Mouse (Mus musculus) lung, embryonic 16.5 days (tissue): ENCODE results near the gene Tspan17. TPM values are rescaled to one million over a fixed set of nuclear protein-coding genes. Genes with fewer than 3 reads are reported as not detected.

Experiments used
- ATAC-seq: fragments of 200-750 bp; cut with Nextera tagmentation; 2 replicates; pipeline ENCODE4 v1.8.0; 2017; ENCODE audit warnings: low read depth, mild to moderate bottlenecking, moderate library complexity
- H3K27ac ChIP-seq: fragments of 300-500 bp; sonication (generic); 2 replicates; pipeline ENCODE4 v1.5.1; 2014; ENCODE audit warnings: mild to moderate bottlenecking, control low read depth, low read length
- H3K27me3 ChIP-seq: fragments of 300-500 bp; sonication (generic); 2 replicates; pipeline ENCODE4 v1.6.1; 2014; ENCODE audit warnings: low read depth, low read length, mixed read lengths; ENCODE audit not compliant: control insufficient read depth, insufficient read depth
- H3K36me3 ChIP-seq: fragments of 300-500 bp; sonication (generic); 2 replicates; pipeline ENCODE4 v1.6.1; 2014; ENCODE audit warnings: low read length; ENCODE audit not compliant: control insufficient read depth, insufficient read depth
- H3K4me1 ChIP-seq: fragments of 300-500 bp; sonication (generic); replicated peaks from 2 replicates; pipeline ENCODE4 v1.6.1; 2014; ENCODE audit warnings: low read length, mixed read lengths; ENCODE audit not compliant: control insufficient read depth, insufficient read depth
- H3K4me2 ChIP-seq: fragments of 300-500 bp; sonication (generic); 2 replicates; pipeline ENCODE4 v1.6.1; 2014; ENCODE audit warnings: low read depth, low read length, control low read depth
- H3K4me3 ChIP-seq: fragments of 300-500 bp; sonication (generic); 2 replicates; pipeline ENCODE4 v1.5.1; 2014; ENCODE audit warnings: mild to moderate bottlenecking, low read length, control low read depth
- H3K9ac ChIP-seq: fragments of 300-500 bp; sonication (generic); 2 replicates; pipeline ENCODE4 v1.6.1; 2014; ENCODE audit warnings: low read length, control low read depth
- H3K9me3 ChIP-seq: fragments of 300-500 bp; sonication (generic); 2 replicates; pipeline ENCODE4 v1.6.1; 2016; ENCODE audit warnings: low read length; ENCODE audit not compliant: control insufficient read depth
- WGBS: fragments of 180-500 bp; shearing (Covaris S2); extraction: QIAGEN DNeasy Blood & Tissue Kit; methylation state at CpG from one replicate; pipeline ENCODE4 v1.1.7; 2014; 5-methylcytosine and 5-hydroxymethylcytosine counted together
- polyA plus RNA-seq: library from polyadenylated mRNA; unstranded; fragments of >200 nt; fragmentation: Nextera tagmentation; extraction: Ambion mirVana; gene quantifications from 2 replicates; pipeline ENCODE4 v1.2.1, GENCODE M21; 2015

The Tspan17 gene
- polyA plus RNA-seq, 1 experiment from 2014 or later = 21.0 TPM

DNA sequence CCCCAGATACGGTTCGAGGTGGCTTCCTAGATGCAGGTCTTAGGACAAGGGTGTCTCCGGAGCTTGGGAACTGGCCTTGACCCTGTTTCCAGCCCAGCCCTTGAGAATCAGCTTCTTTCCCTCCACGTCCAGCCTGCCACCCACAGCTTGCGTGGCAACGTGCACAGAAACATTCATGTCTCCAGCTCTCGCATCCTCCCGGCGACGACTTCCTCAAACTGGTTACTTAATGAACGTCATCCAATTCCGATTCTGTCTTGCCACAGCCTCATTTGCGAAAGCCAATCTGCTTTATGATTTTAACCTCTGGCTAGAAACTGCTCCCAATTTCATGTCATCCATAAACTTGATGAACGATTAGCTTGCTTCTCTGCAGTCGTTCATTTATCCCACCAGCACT lies 49.4 kb downstream of the Tspan17 start:
- H3K9me3 ChIP-seq = no peaks in the 10 kb centered on the region
- no peak overlapping the region for H3K4me3 ChIP-seq
- no peak overlapping the region for H3K9ac ChIP-seq
- H3K27ac ChIP-seq = no peak overlapping the region
- peak overlapping the region; percentile 20; the same call in 1 of the 2 replicates for H3K4me2 ChIP-seq
- peaks cover 15% of the 10 kb centered on the region for H3K4me1 ChIP-seq
- 42% methylated on average over 15 of the region's 15 CpGs for WGBS
- ATAC-seq = no peak
- no peaks in the 10 kb centered on the region for H3K27me3 ChIP-seq
- no peaks in the 10 kb centered on the region for H3K36me3 ChIP-seq

DNA sequence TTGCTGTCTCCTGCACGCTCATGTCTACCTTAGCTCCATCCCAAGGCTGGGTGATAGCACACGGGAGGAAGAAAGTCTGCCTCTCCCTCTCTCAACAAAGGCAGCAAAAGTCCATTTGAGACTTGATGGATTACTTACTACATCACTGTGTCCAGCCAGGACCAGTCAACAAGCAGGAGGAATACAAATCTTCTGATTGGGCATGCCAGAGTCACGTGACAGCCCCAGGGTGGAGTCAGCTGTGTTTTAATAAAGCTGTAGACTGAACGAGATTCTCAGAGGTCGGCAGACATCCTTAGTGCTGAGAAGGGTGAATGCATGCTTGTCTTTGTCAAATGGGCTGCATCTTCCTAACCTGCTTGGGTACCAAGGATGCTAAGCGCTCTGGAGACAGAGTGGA lies 50.0 kb downstream of the Tspan17 start:
- Histone ChIP-seq H3K9me3 (no peaks in the 10 kb centered on the region), H3K27me3 (no peaks in the 10 kb centered on the region), H3K4me2 (no peak overlapping the region), H3K36me3 (no peaks in the 10 kb centered on the region), H3K9ac (no peak overlapping the region), H3K27ac (no peak overlapping the region), H3K4me1 (peaks cover 20% of the 10 kb centered on the region), H3K4me3 (no peak overlapping the region)
- WGBS = 46% methylated on average over 6 of the region's 6 CpGs
- no peak for ATAC-seq

DNA sequence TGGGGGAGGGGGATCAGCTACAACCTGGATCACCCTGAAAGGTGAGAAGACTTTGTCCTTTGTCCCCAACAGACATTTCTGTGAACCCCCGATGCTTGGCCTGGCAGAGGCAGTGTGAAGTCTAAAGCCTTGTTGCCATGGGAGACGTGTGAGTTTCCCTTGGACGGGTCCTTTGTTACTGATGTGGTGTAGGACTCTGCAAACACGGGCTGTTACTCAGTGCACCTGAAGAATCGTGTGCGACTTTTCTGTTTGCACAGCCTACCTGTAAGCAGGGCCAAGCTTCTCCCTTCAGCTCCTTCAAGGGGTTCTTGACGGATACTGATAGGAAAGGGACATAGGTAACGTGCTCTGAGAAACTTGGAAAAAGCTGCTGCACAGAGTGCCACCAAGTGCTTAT lies 55.4 kb downstream of the Tspan17 start:
- H3K36me3 ChIP-seq = no peaks in the 10 kb centered on the region
- 32% methylated on average over 8 of the region's 8 CpGs for WGBS
- peak; percentile 96 for ATAC-seq
- no peak overlapping the region for H3K4me2 ChIP-seq
- no peak overlapping the region for H3K4me3 ChIP-seq
- no peak overlapping the region for H3K9ac ChIP-seq
- H3K27ac ChIP-seq = peak overlapping the region; percentile 49; the same call in 1 of the 2 replicates
- H3K4me1 ChIP-seq = peaks cover 7% of the 10 kb centered on the region
- no peaks in the 10 kb centered on the region for H3K9me3 ChIP-seq
- H3K27me3 ChIP-seq = no peaks in the 10 kb centered on the region

Other genes starting within 250 kb of the Tspan17 start
- gene 4833439L19Rik, start 223.9 kb upstream of the Tspan17 start, polyA plus RNA-seq = 129 and 130 TPM in 2 replicates
- gene Arl10, start 214.4 kb upstream of the Tspan17 start, polyA plus RNA-seq = 25.3 and 28.6 TPM in 2 replicates
- gene Nop16, start 199.3 kb upstream of the Tspan17 start, polyA plus RNA-seq = 69.2 and 71.2 TPM in 2 replicates
- gene Higd2a, start 199.2 kb upstream of the Tspan17 start, polyA plus RNA-seq = 189 and 192 TPM in 2 replicates
- 46.2 and 47.8 TPM in 2 replicates for gene Cltb, start 178.0 kb upstream of the Tspan17 start, polyA plus RNA-seq
- gene Faf2, start 167.6 kb upstream of the Tspan17 start, polyA plus RNA-seq = 72.1 and 78.6 TPM in 2 replicates
- 44.7 and 49.4 TPM in 2 replicates for gene Rnf44, start 95.5 kb upstream of the Tspan17 start, polyA plus RNA-seq
- gene Cdhr2, start 87.9 kb upstream of the Tspan17 start, polyA plus RNA-seq = 0.30 TPM in 1 of 2 replicates, not detected in the other
- gene Gprin1, start 39.5 kb upstream of the Tspan17 start, polyA plus RNA-seq = 0.05 and 0.16 TPM in 2 replicates
- 0.31 TPM in 1 of 2 replicates, not detected in the other for gene Sncb, start 22.8 kb upstream of the Tspan17 start, polyA plus RNA-seq
- not detected in 2 replicates for gene Eif4e1b, start 5.4 kb upstream of the Tspan17 start, polyA plus RNA-seq
- 4.3 TPM in 2 replicates for gene Unc5a, start 160.0 kb downstream of the Tspan17 start, polyA plus RNA-seq
- gene Hk3, start 232.0 kb downstream of the Tspan17 start, polyA plus RNA-seq = 0.95 and 1.3 TPM in 2 replicates